Mouse (Mus musculus) adrenal gland, adult 2 months (tissue): ENCODE measurements around the gene Apoc2. TPM values are rescaled to one million over a fixed set of nuclear protein-coding genes. Genes with fewer than 3 reads are reported as not detected.
"Not testable (repeated sequence)": the region's sequence is repeated elsewhere in the genome, so short reads cannot be mapped to it uniquely, and the experiment has no call there.

Source experiments
- DNase-seq: peaks from one replicate; pipeline ENCODE4 v3.0.0; 2021
- polyA plus RNA-seq: library from polyadenylated mRNA; depleted of rRNA; stranded (reverse); fragments of >200 nt; gene quantifications from 2 replicates; pipeline ENCODE4 v1.2.3, GENCODE M21; 2012
- total RNA-seq, 2 experiments: library from RNA; stranded (reverse); gene quantifications; 2 replicates each; pipeline ENCODE4 v1.2.3; 2021

Gene Apoc2
- total and polyA plus RNA-seq, 3 experiments, result 0.28 to 3.1 TPM; not detected in 1

- DNase-seq, result peak; percentile 82
Observed at GRCm38 (mm10) chr7:19698907-19699826, 21.4 kb upstream of the Apoc2 start, which contains the start of gene Apoe. Gene Apoe (minus strand): TSS chr7:19699188.

- DNase-seq, result no peak
Observed at GRCm38 (mm10) chr7:19697949-19698906, 20.5 kb upstream of the Apoc2 start.

- no peak for DNase-seq
Observed at GRCm38 (mm10) chr7:19696336-19696873, 18.7 kb upstream of the Apoc2 start.

GRCm38 (mm10) chr7:19695881-19696280, 18.1 kb upstream of the Apoc2 start:
- no peak for DNase-seq

GRCm38 (mm10) chr7:19695213-19695594, 17.5 kb upstream of the Apoc2 start:
- DNase-seq, result no peak

- peak; percentile 58 for DNase-seq
Observed at GRCm38 (mm10) chr7:19694336-19695212, 16.8 kb upstream of the Apoc2 start.

GRCm38 (mm10) chr7:19693421-19693820, 15.7 kb upstream of the Apoc2 start:
- DNase-seq, result peak; percentile 85

GRCm38 (mm10) chr7:19691873-19692865, 14.4 kb upstream of the Apoc2 start, which contains the start of gene Apoc1:
Gene Apoc1 (minus strand): TSS chr7:19692660.
- DNase-seq, result peak; percentile 69

GRCm38 (mm10) chr7:19691434-19691833, 13.7 kb upstream of the Apoc2 start:
- DNase-seq, result no peak

GRCm38 (mm10) chr7:19690845-19691244, 13.1 kb upstream of the Apoc2 start:
- DNase-seq, result no peak

- no peak for DNase-seq
Observed at GRCm38 (mm10) chr7:19688611-19689010, 10.9 kb upstream of the Apoc2 start.

- DNase-seq, result no peak
Observed at GRCm38 (mm10) chr7:19688101-19688500, 10.4 kb upstream of the Apoc2 start.

GRCm38 (mm10) chr7:19686927-19687583, 9.3 kb upstream of the Apoc2 start:
- DNase-seq, result not testable (repeated sequence)

- DNase-seq, result no peak
Observed at GRCm38 (mm10) chr7:19686521-19686920, 8.8 kb upstream of the Apoc2 start.

- no peak for DNase-seq
Observed at GRCm38 (mm10) chr7:19685374-19685773, 7.6 kb upstream of the Apoc2 start.

- no peak for DNase-seq
Observed at GRCm38 (mm10) chr7:19683771-19684201, 6.0 kb upstream of the Apoc2 start.

- DNase-seq, result no peak
Observed at GRCm38 (mm10) chr7:19682979-19683378, 5.2 kb upstream of the Apoc2 start.

- peak; percentile 91 for DNase-seq
Observed at GRCm38 (mm10) chr7:19681202-19681694, 3.5 kb upstream of the Apoc2 start, which contains the start of the genes Gm44805 and Apoc4. Gene Gm44805 (minus strand): TSS chr7:19681423. Gene Apoc4 (minus strand): TSS chr7:19681479.

GRCm38 (mm10) chr7:19680702-19681101, 3.0 kb upstream of the Apoc2 start:
- DNase-seq, result peak; percentile 74
